Mouse (Mus musculus) small intestine, adult 2 months (tissue): Measurements from ENCODE around the gene Tcte1. TPM values are rescaled to one million over a fixed set of nuclear protein-coding genes. Genes with fewer than 3 reads are reported as not detected.
A peak's percentile ranks its signal among the peaks of the same experiment; 100 is the strongest.

Experiments
- H3K27ac ChIP-seq: fragments of 200-500 bp; 2 replicates; pipeline ENCODE4 v1.5.1; 2012; ENCODE audit warnings: low read depth, low read length, control low read depth, inconsistent platforms; ENCODE audit not compliant: insufficient read depth
- H3K27me3 ChIP-seq: fragments of 200-500 bp; 2 replicates; pipeline ENCODE4 v1.6.1; 2012; ENCODE audit warnings: mild to moderate bottlenecking, moderate library complexity, low read length, inconsistent platforms; ENCODE audit not compliant: control insufficient read depth, insufficient read depth
- H3K36me3 ChIP-seq: fragments of 200-500 bp; 2 replicates; pipeline ENCODE4 v1.6.1; 2012; ENCODE audit warnings: mild to moderate bottlenecking, low read length, control low read depth, inconsistent platforms; ENCODE audit not compliant: control insufficient read depth, insufficient read depth
- H3K4me1 ChIP-seq: fragments of 200-500 bp; 2 replicates; pipeline ENCODE4 v1.6.1; 2012; ENCODE audit warnings: low read length, inconsistent platforms, mixed read lengths; ENCODE audit not compliant: control insufficient read depth, insufficient read depth, insufficient read length
- H3K4me3 ChIP-seq: fragments of 200-500 bp; 2 replicates; pipeline ENCODE4 v1.5.1; 2012; ENCODE audit warnings: low read depth, mild to moderate bottlenecking, control low read depth, inconsistent platforms, low read length, moderate library complexity
- CTCF ChIP-seq: fragments of 200-500 bp; IDR thresholded peaks from 2 replicates; pipeline ENCODE4 v1.5.1; 2012; ENCODE audit warnings: low read depth, mild to moderate bottlenecking, control low read depth, inconsistent platforms, low read length, moderate library complexity, mixed read lengths; ENCODE audit not compliant: insufficient replicate concordance, insufficient read length; ENCODE audit errors: extremely low read depth
- POLR2A ChIP-seq: fragments of 200-500 bp; IDR thresholded peaks from 2 replicates; pipeline ENCODE4 v1.6.1; 2012; ENCODE audit warnings: low read depth, mild to moderate bottlenecking, control low read depth, inconsistent platforms, low read length, moderate library complexity
- WGBS: fragments of 180-500 bp; shearing (Covaris S2); methylation state at CpG from one replicate; pipeline ENCODE4 v1.1.7; 2018; 5-methylcytosine and 5-hydroxymethylcytosine counted together
- polyA plus RNA-seq: library from polyadenylated mRNA; depleted of rRNA; stranded (reverse); fragments of >200 nt; gene quantifications from 2 replicates; pipeline ENCODE4 v1.2.3, GENCODE M21; 2012

Tcte1 gene
- polyA plus RNA-seq, 1 experiment = 0.04 TPM

DNA sequence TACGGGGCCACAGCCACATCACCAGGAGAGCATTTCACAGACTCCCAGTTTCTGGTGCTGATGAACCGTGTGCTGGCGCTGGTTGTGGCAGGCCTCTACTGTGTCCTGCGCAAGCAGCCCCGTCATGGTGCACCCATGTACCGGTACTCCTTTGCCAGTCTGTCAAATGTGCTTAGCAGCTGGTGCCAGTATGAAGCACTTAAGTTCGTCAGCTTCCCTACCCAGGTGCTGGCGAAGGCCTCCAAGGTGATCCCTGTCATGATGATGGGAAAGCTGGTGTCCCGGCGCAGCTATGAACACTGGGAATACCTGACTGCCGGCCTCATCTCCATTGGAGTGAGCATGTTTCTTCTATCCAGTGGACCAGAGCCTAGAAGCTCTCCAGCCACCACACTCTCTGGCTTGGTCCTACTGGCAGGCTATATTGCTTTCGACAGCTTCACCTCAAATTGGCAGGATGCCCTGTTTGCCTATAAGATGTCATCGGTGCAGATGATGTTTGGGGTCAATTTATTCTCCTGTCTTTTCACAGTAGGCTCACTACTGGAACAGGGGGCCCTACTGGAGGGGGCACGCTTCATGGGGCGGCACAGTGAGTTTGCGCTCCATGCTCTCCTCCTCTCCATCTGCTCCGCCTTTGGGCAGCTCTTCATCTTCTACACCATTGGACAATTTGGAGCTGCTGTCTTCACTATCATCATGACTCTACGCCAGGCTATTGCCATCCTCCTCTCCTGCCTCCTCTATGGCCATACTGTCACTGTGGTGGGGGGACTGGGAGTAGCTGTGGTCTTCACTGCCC, 43.3 kb downstream of the Tcte1 start:
- no peak for TF ChIP-seq CTCF
- no peak for TF ChIP-seq POLR2A

DNA sequence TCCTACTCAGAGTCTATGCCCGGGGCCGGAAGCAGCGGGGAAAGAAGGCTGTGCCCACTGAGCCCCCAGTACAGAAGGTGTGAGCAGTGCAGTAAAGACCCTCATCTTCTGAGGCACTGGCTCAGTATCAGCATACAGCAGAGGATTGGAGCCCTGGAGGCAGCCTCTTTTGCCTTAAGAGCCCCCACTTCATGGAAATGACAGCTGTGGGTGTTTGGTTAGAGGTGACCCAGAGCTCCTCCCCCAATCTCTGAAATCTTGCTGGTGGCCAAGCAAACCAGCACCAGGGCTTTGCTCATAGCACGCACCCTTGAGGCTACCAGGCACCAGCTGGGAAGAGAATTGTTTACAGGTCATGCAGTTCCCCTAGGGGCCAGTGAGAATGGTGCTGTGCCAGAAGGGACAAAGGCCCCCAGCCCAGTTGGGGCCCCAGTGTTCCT, 43.9 kb downstream of the Tcte1 start:
- 58% methylated on average over 4 of the region's 4 CpGs for WGBS
- Histone ChIP-seq H3K27ac (no peak overlapping the region), H3K4me1 (peaks cover 7% of the 10 kb centered on the region), H3K36me3 (peaks cover 56% of the 10 kb centered on the region), H3K27me3 (no peaks in the 10 kb centered on the region), H3K4me3 (no peak overlapping the region)
- TF ChIP-seq POLR2A (no peak), CTCF (no peak)

More for the DNA sequence above, 43.3 kb downstream of the Tcte1 start:
- Histone ChIP-seq H3K27me3 (no peaks in the 10 kb centered on the region), H3K4me1 (peaks cover 7% of the 10 kb centered on the region), H3K4me3 (no peak overlapping the region), H3K36me3 (peaks cover 54% of the 10 kb centered on the region), H3K27ac (no peak overlapping the region)
- 59% methylated on average over 18 of the region's 18 CpGs for WGBS

DNA sequence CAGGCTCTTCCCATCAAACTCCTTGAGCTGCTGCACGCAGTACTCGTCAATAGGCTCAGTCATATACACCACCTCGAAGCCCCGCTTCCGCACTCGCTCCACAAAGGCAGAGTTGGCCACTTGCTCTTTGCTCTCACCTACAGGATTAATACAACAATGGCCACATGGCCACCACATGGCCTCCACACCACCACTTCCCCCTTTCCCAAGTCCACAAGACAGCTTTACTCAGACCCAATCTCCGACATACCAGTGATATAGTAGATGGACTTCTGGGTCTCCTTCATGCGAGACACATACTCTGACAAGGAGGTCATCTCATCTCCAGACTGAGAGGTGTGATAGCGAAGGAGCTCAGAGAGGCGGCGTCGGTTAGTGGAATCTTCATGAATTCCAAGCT, 45.8 kb downstream of the Tcte1 start:
- H3K36me3 ChIP-seq = peaks cover 56% of the 10 kb centered on the region
- WGBS = 78% methylated on average over 12 of the region's 12 CpGs
- TF ChIP-seq POLR2A (no peak), CTCF (no peak)
- no peak overlapping the region for H3K27ac ChIP-seq
- H3K27me3 ChIP-seq = no peaks in the 10 kb centered on the region
- H3K4me3 ChIP-seq = no peak overlapping the region
- peaks cover 7% of the 10 kb centered on the region for H3K4me1 ChIP-seq

DNA sequence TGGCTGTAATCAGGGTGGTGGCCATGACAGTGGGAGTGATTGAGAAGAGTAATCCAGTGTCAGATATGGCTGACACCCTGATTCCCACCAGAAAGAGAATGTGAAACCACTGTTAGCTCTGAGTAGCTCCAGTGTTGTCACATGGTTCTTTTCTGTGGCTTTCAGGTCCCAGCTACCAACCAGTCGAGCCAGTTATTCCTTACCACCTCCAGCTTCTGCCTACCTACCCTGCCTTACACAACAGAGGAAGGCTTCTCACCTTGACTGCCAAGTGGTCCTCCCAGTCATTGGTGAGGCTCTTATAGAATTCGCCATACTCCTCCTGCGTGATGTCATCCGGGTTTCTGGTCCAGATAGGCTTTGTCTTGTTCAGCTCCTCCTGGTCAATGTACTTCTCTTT, 46.8 kb downstream of the Tcte1 start:
- 61% methylated on average over 4 of the region's 4 CpGs for WGBS
- Histone ChIP-seq H3K27ac (no peak overlapping the region), H3K4me3 (no peak overlapping the region), H3K4me1 (peaks cover 7% of the 10 kb centered on the region), H3K36me3 (peaks cover 56% of the 10 kb centered on the region), H3K27me3 (no peaks in the 10 kb centered on the region)
- TF ChIP-seq POLR2A (no peak), CTCF (no peak)

DNA sequence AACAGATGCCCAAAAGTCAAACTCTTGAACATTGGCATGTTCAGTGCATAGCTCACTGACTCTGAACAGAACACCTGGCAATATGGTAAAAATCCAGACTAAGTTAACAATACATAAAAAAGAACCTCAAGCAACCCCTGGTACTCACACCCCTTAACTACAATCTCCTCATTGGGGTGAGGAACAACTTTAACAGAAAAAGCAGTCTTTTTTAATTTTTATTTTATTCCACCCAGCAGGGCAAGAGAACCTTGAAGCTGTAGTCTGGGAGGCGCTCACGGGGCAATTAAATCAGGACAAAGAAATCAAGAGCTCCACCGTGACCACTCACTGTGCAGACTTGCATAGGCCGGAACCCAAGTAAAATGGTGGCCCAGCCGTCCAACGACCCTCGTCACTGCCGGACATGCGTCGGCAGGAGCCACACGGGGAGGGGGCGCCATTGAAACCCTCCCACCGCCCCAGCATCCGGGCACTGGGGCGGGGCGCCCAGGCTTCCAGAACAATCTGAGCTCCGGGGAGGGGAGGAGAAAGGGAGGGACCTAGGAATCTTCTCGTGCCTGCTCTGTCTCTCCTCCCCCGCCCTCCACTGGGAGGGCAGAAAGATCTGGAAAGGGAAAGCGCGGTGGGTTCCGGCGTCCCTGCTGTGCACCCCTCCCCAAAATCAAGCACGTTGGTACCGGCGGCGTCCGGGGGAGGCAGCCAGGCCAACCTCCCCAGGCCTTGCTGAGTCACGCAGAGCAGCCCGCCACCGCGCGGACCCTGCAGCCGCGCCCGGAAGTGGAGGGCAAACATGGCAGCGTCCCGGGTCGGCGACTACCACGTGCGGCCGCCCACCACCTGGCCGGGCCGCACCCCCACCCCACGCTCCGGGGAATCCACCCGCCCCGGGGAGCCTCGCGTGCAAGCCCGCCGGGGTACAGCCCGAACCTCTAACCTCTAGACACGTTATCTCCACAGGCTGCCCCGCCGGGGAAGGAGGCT, 49.2 kb downstream of the Tcte1 start:
- TF ChIP-seq POLR2A (no peak; the same call in 1 of the 2 replicates), CTCF (no peak)
- peaks cover 41% of the 10 kb centered on the region for H3K36me3 ChIP-seq
- H3K27ac ChIP-seq = peak overlapping the region; percentile 98
- WGBS = 1% methylated on average over 57 of the region's 57 CpGs
- peak overlapping the region; percentile 98 for H3K4me3 ChIP-seq
- peaks cover 6% of the 10 kb centered on the region for H3K4me1 ChIP-seq
- no peaks in the 10 kb centered on the region for H3K27me3 ChIP-seq

DNA sequence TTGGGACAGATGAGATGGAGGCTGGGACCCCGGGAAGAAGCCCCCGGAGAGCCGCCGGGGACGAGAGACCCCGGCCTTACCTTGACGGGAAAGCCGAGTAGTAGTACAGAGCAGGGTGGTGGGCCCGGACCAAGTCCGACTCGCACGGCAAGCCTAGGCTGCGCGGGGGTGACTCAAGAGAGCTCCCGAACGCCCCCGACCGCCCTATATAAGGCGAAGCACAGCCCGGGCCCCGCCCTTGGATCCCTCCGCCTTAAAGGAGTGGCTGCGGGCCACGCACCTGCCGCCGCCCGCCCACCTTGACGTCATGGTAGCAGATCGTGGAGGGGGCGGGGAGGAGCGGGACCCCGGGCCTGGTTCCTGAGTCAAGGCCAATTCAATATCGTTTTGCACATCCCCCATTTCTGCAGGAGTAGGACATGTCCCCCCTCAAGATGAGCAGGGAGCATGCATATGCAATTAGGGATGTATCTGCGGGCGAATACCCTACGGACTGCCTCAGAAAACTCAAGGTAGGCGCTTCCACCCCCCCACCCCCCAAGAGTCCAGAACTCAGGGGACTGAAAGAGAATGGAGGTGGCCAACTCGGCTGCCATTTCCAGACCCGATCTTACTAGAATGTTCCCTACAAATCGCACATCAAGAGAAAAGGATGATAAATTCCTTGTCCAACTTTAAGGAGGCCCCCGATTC, 50.0 kb downstream of the Tcte1 start, which contains the start of gene Hsp90ab1:
Gene Hsp90ab1 (minus strand): TSS at position 185 of the 693 bp plus-strand sequence.
- Histone ChIP-seq H3K27ac (peak within 1 kb of the TSS; percentile 99), H3K4me3 (peak within 1 kb of the TSS; percentile 98), H3K4me1 (peaks cover 6% of the 10 kb centered on the region), H3K36me3 (peaks cover 34% of the 10 kb centered on the region), H3K27me3 (no peaks in the 10 kb centered on the region)
- WGBS = under 1% methylated on average over 41 of the region's 41 CpGs
- TF ChIP-seq CTCF (no peak; the same call in 1 of the 2 replicates), POLR2A (peak; percentile 98)

DNA sequence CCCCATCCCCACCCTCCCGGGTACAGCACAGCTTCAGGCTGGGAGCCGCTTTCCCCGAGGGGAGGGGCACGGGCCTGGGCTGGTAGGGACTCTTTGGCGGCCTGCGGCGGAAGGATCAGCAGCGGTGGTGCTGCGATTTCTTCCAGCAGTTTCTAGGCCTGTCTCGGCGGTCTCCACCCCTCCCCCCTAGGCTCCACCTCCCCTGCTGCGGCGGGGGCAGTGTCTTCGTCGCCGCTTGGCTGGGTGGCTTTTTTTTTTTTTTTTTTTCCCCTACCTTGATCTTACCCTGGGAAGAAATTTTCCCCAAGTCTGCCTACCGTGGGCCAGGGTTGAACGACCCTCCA, 50.5 kb downstream of the Tcte1 start:
- Histone ChIP-seq H3K4me1 (peaks cover 6% of the 10 kb centered on the region), H3K27me3 (no peaks in the 10 kb centered on the region), H3K36me3 (peaks cover 30% of the 10 kb centered on the region), H3K27ac (peak overlapping the region; percentile 99), H3K4me3 (peak overlapping the region; percentile 98)
- under 1% methylated on average over 18 of the region's 18 CpGs for WGBS
- TF ChIP-seq CTCF (no peak), POLR2A (no peak; the same call in 1 of the 2 replicates)
